Mouse (Mus musculus) embryonic facial prominence, embryonic 10.5 days (tissue): ENCODE measurements around the gene Erc1. TPM values are rescaled to one million over a fixed set of nuclear protein-coding genes. Genes with fewer than 3 reads are reported as not detected.

Source experiments
- DNase-seq: peaks from one replicate; pipeline ENCODE4 v3.0.0-alpha.2; 2017; ENCODE audit warnings: low spot score
- H3K27ac ChIP-seq: fragments of 300-500 bp; sonication (generic); replicated peaks from 2 replicates; pipeline ENCODE4 v1.5.1; 2016; ENCODE audit warnings: mild to moderate bottlenecking
- H3K27me3 ChIP-seq: fragments of 300-500 bp; sonication (generic); replicated peaks from 2 replicates; pipeline ENCODE4 v1.6.1; 2016; ENCODE audit warnings: low read depth, mild to moderate bottlenecking; ENCODE audit not compliant: poor library complexity, severe bottlenecking
- H3K36me3 ChIP-seq: fragments of 300-500 bp; sonication (generic); replicated peaks from 2 replicates; pipeline ENCODE4 v1.6.1; 2016; ENCODE audit warnings: mild to moderate bottlenecking, moderate library complexity
- H3K4me1 ChIP-seq: fragments of 300-500 bp; sonication (generic); 2 replicates; pipeline ENCODE4 v1.6.1; 2016
- H3K4me3 ChIP-seq: fragments of 300-500 bp; sonication (generic); 2 replicates; pipeline ENCODE4 v1.5.1; 2016; ENCODE audit warnings: mild to moderate bottlenecking, moderate library complexity
- H3K9me3 ChIP-seq: fragments of 300-500 bp; sonication (generic); 2 replicates; pipeline ENCODE4 v1.6.1; 2016; ENCODE audit warnings: mild to moderate bottlenecking
- WGBS: fragments of 180-500 bp; shearing (Covaris S2); methylation state at CpG from one replicate; pipeline ENCODE4 v1.1.7; 2016; 5-methylcytosine and 5-hydroxymethylcytosine counted together
- polyA plus RNA-seq: library from polyadenylated mRNA; unstranded; fragments of >200 nt; fragmentation: Nextera tagmentation; extraction: Ambion mirVana; gene quantifications from 2 replicates; pipeline ENCODE4 v1.2.1, GENCODE M21; 2016

Erc1 gene
- polyA plus RNA-seq, 1 experiment from 2014 or later = 24.9 TPM

GRCm38 (mm10) chr6:119635629-119636028 is 212.3 kb downstream of the Erc1 start:
- 39% methylated on average over 2 of the region's 2 CpGs for WGBS

GRCm38 (mm10) chr6:119630622-119631021 is 217.3 kb downstream of the Erc1 start:
- 88% methylated on average over 3 of the region's 3 CpGs for WGBS
- H3K27ac ChIP-seq = no peak overlapping the region
- no peak for DNase-seq

More at GRCm38 (mm10) chr6:119635629-119636028, 212.3 kb downstream of the Erc1 start:
- DNase-seq = peak; percentile 68
- no peaks in the 10 kb centered on the region; the same call in 1 of the 2 replicates for H3K36me3 ChIP-seq
- H3K4me1 ChIP-seq = peaks cover 23% of the 10 kb centered on the region
- peak overlapping the region; percentile 76 for H3K27ac ChIP-seq
- H3K9me3 ChIP-seq = no peaks in the 10 kb centered on the region
- no peaks in the 10 kb centered on the region for H3K27me3 ChIP-seq
- H3K4me3 ChIP-seq = no peak overlapping the region

GRCm38 (mm10) chr6:119601379-119601778 is 246.6 kb downstream of the Erc1 start:
- 66% methylated on average over 2 of the region's 2 CpGs for WGBS

More at GRCm38 (mm10) chr6:119630622-119631021, 217.3 kb downstream of the Erc1 start:
- Histone ChIP-seq H3K4me1 (peaks cover 15% of the 10 kb centered on the region), H3K4me3 (no peak overlapping the region), H3K9me3 (no peaks in the 10 kb centered on the region), H3K27me3 (no peaks in the 10 kb centered on the region), H3K36me3 (peaks cover 20% of the 10 kb centered on the region)

GRCm38 (mm10) chr6:119595440-119595839 is 252.5 kb downstream of the Erc1 start:
- 93% methylated on average over 4 of the region's 4 CpGs for WGBS
- peaks cover 8% of the 10 kb centered on the region for H3K36me3 ChIP-seq

More at GRCm38 (mm10) chr6:119601379-119601778, 246.6 kb downstream of the Erc1 start:
- Histone ChIP-seq H3K4me3 (no peak overlapping the region), H3K27ac (0 out of 2 replicates have a peak overlapping the region, but pooled peaks have one; percentile 7), H3K9me3 (no peaks in the 10 kb centered on the region), H3K4me1 (peaks cover 28% of the 10 kb centered on the region), H3K27me3 (no peaks in the 10 kb centered on the region), H3K36me3 (no peaks in the 10 kb centered on the region)
- DNase-seq = no peak

GRCm38 (mm10) chr6:119590872-119591271 is 257.1 kb downstream of the Erc1 start:
- Histone ChIP-seq H3K27me3 (no peaks in the 10 kb centered on the region), H3K4me3 (no peak overlapping the region), H3K27ac (no peak overlapping the region), H3K36me3 (peaks cover 8% of the 10 kb centered on the region), H3K4me1 (peaks cover 19% of the 10 kb centered on the region), H3K9me3 (no peaks in the 10 kb centered on the region)
- WGBS = 85% methylated on average over 2 of the region's 2 CpGs
- no peak for DNase-seq

More at GRCm38 (mm10) chr6:119595440-119595839, 252.5 kb downstream of the Erc1 start:
- peaks cover 9% of the 10 kb centered on the region for H3K4me1 ChIP-seq
- no peak for DNase-seq
- H3K27ac ChIP-seq = no peak overlapping the region
- H3K27me3 ChIP-seq = no peaks in the 10 kb centered on the region
- no peak overlapping the region for H3K4me3 ChIP-seq
- no peaks in the 10 kb centered on the region for H3K9me3 ChIP-seq

- no peak for DNase-seq
- H3K27ac ChIP-seq = no peak overlapping the region
- peaks cover 41% of the 10 kb centered on the region for H3K4me1 ChIP-seq
- 89% methylated on average over 2 of the region's 2 CpGs for WGBS
- H3K27me3 ChIP-seq = no peaks in the 10 kb centered on the region
- no peaks in the 10 kb centered on the region for H3K9me3 ChIP-seq
- no peaks in the 10 kb centered on the region; the same call in 1 of the 2 replicates for H3K36me3 ChIP-seq
- H3K4me3 ChIP-seq = no peak overlapping the region
Observed at GRCm38 (mm10) chr6:119587897-119588296, 260.1 kb downstream of the Erc1 start.

- H3K9me3 ChIP-seq = no peaks in the 10 kb centered on the region
- no peak overlapping the region for H3K4me3 ChIP-seq
- no peaks in the 10 kb centered on the region for H3K27me3 ChIP-seq
- no peak overlapping the region for H3K27ac ChIP-seq
- DNase-seq = no peak
- H3K4me1 ChIP-seq = peaks cover 41% of the 10 kb centered on the region
- no peaks in the 10 kb centered on the region; the same call in 1 of the 2 replicates for H3K36me3 ChIP-seq
Observed at GRCm38 (mm10) chr6:119587454-119587853, 260.5 kb downstream of the Erc1 start.

GRCm38 (mm10) chr6:119585652-119586375 is 262.2 kb downstream of the Erc1 start:
- DNase-seq = peak; percentile 29
- H3K27me3 ChIP-seq = no peaks in the 10 kb centered on the region
- no peaks in the 10 kb centered on the region; the same call in 1 of the 2 replicates for H3K36me3 ChIP-seq
- H3K27ac ChIP-seq = peak overlapping the region; percentile 26; the same call in 1 of the 2 replicates
- peaks cover 42% of the 10 kb centered on the region for H3K4me1 ChIP-seq
- no peaks in the 10 kb centered on the region for H3K9me3 ChIP-seq
- no peak overlapping the region for H3K4me3 ChIP-seq
- 73% methylated on average over 5 of the region's 5 CpGs for WGBS

- Histone ChIP-seq H3K4me1 (peaks cover 54% of the 10 kb centered on the region), H3K27ac (no peak overlapping the region), H3K9me3 (no peaks in the 10 kb centered on the region), H3K27me3 (no peaks in the 10 kb centered on the region), H3K36me3 (no peaks in the 10 kb centered on the region; the same call in 1 of the 2 replicates), H3K4me3 (no peak overlapping the region)
- no peak for DNase-seq
- WGBS = 78% methylated on average over 1 of the region's 1 CpGs
Observed at GRCm38 (mm10) chr6:119584061-119584460, 263.9 kb downstream of the Erc1 start.

GRCm38 (mm10) chr6:119583165-119583564 is 264.8 kb downstream of the Erc1 start:
- no peaks in the 10 kb centered on the region for H3K27me3 ChIP-seq
- no peaks in the 10 kb centered on the region for H3K9me3 ChIP-seq
- no peak for DNase-seq
- H3K36me3 ChIP-seq = no peaks in the 10 kb centered on the region; the same call in 1 of the 2 replicates
- H3K4me1 ChIP-seq = peaks cover 62% of the 10 kb centered on the region
- H3K27ac ChIP-seq = no peak overlapping the region
- WGBS = 91% methylated on average over 5 of the region's 5 CpGs
- H3K4me3 ChIP-seq = no peak overlapping the region

- 94% methylated on average over 4 of the region's 4 CpGs for WGBS
- Histone ChIP-seq H3K9me3 (no peaks in the 10 kb centered on the region), H3K4me1 (peaks cover 21% of the 10 kb centered on the region), H3K27ac (no peak overlapping the region), H3K27me3 (no peaks in the 10 kb centered on the region), H3K36me3 (peaks cover 48% of the 10 kb centered on the region), H3K4me3 (no peak overlapping the region)
- DNase-seq = no peak
Observed at GRCm38 (mm10) chr6:119576706-119577105, 271.3 kb downstream of the Erc1 start.

- no peak for DNase-seq
- peaks cover 48% of the 10 kb centered on the region for H3K36me3 ChIP-seq
- H3K27ac ChIP-seq = no peak overlapping the region
- peaks cover 20% of the 10 kb centered on the region for H3K4me1 ChIP-seq
- H3K27me3 ChIP-seq = no peaks in the 10 kb centered on the region
- H3K9me3 ChIP-seq = no peaks in the 10 kb centered on the region
- WGBS = 96% methylated on average over 12 of the region's 12 CpGs
- H3K4me3 ChIP-seq = no peak overlapping the region
Observed at GRCm38 (mm10) chr6:119575331-119575730, 272.6 kb downstream of the Erc1 start.

GRCm38 (mm10) chr6:119572296-119572695 is 275.7 kb downstream of the Erc1 start:
- Histone ChIP-seq H3K27ac (no peak overlapping the region), H3K4me1 (peaks cover 3% of the 10 kb centered on the region; the same call in 1 of the 2 replicates), H3K9me3 (no peaks in the 10 kb centered on the region), H3K36me3 (peaks cover 45% of the 10 kb centered on the region), H3K27me3 (no peaks in the 10 kb centered on the region), H3K4me3 (no peak overlapping the region)
- 85% methylated on average over 7 of the region's 7 CpGs for WGBS
- DNase-seq = no peak
